Mouse (Mus musculus): ENCODE measurements around the gene Spsb2. TPM values are rescaled to one million over a fixed set of nuclear protein-coding genes. Genes with fewer than 3 reads are reported as not detected.
A peak's percentile ranks its signal among the peaks of the same experiment; 100 is the strongest.
"Not testable (repeated sequence)": the region's sequence is repeated elsewhere in the genome, so short reads cannot be mapped to it uniquely, and the experiment has no call there.

Gene Spsb2
- polyA plus RNA-seq, 1 experiment = 23.9 TPM

DNA sequence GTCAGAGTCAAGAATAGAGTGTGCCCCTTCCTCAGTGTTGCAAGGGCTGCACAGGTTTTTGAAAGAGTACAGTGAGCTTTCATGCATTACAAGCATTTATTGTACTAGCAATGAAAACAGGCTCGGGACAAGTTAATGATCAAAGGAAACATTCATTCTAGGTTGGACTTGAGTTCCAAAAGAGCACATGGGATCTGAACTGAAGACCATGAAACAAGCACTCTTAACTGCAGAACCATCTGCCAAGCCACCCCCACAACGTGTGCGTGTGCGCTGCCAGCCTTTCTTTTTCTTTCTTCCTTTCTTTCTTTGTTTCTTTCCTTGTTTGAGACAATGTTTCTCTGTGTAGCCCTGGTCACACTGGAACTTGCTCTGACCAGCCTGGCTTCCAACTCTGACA, 12.7 kb upstream of the Spsb2 start:
- no peak for DNase-seq (ENCODE audit: low read depth, low spot score)
- WGBS = 34% methylated on average over 4 of the region's 4 CpGs

DNA sequence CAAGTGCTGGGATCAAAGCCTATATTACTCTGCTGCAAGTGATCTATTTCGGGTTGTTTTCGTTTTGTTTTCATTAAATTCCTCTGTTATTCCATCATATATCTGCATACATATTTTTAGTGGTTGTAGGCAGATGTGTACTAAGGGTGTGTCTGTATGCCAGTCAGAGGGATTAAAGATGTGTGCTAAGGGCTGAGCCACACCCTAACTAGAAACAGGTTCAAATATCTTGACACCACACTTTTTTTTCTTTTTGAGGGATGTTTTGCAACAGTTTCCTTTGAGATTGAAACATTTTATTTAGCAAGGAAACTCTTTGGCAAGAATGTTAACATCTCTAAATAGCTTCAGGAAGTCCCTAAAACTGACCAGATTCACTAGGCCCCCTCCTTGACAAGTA, 12.3 kb upstream of the Spsb2 start:
- no peak for DNase-seq (ENCODE audit: low read depth, low spot score)

DNA sequence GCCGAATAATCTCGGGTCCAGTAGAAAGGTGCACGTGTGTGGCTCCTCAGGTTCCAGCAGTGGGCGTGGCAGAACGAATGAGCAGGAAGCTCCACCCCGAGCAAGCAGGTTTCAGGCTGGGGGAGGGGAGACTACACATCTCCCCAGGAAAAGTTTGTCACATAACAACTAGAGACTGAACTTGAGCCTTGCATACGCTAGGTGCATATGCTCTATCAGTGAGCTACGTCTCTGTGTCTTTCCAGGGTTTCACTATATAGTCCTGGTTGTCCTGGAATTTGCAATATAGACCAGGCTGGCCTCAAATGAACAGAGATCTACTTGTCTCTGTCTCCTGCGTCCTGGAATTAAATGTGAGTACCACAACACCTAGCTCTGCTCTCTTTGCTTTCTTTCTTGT, 6.1 kb upstream of the Spsb2 start:
- not testable (repeated sequence) for DNase-seq (ENCODE audit: low read depth, low spot score)
- 11% methylated on average over 7 of the region's 9 CpGs for WGBS

More for the DNA sequence above, 12.3 kb upstream of the Spsb2 start:
- WGBS = 23% methylated on average over 2 of the region's 2 CpGs

DNA sequence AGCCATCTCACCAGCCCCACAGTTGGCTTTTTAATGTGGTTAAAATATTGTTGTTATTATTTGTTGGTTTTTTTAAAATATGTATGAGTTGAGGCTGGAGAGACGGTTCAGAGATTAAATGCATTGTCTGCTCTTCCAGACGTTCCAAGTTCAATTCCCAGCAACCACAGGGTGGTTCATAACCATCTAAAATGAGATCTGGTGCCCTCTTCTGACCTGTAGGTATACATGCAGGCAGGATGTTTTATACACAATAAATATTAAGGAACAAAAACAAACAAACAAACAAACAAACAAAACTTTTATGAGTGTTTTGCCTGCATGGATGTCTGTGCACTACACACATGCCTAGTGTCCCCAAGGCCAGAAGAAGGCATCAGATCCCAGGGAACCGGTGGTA, 5.4 kb upstream of the Spsb2 start:
- no peak for DNase-seq (ENCODE audit: low read depth, low spot score)
- 75% methylated on average over 3 of the region's 3 CpGs for WGBS

DNA sequence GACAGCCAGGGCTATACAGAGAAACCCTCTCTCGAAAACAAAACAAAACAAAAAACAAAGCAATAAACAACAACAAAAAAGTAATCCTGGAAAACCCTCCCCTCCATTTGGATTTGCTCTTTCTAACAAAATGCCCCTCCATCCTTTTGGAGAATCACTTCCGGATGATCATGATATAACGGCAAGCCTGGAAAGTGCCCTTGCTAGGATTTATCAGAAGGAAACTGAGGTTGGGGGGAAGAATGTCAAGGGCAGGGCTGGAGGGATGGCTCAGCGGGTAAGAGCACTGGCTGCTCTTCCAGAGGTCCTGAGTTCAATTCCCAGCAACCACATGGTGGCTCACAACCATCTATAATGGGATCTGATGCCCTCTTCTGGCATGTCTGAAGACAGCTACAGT, 4.8 kb upstream of the Spsb2 start:
- DNase-seq (ENCODE audit: low read depth, low spot score) = not testable (repeated sequence)
- WGBS = 98% methylated on average over 4 of the region's 4 CpGs

DNA sequence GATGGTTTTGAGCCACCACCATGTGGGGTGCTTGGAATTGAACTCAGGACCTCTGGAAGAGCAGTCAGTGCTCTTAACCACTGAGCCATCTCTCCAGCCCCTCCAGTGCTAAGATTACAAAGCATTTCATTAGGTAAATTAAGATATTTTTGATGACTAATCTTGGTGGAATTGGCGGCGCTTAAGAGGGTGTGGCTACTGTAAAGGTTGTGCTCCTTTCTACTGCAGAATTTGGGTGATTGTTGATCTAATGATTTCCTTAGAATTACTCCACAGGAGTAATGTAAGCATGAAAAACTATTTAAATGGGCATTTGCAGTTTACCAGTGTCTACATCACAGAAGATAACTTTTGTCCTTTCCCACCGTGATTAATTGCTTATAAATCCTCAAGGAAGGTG, 4.1 kb upstream of the Spsb2 start:
- 68% methylated on average over 3 of the region's 3 CpGs for WGBS
- DNase-seq (ENCODE audit: low read depth, low spot score) = no peak

DNA sequence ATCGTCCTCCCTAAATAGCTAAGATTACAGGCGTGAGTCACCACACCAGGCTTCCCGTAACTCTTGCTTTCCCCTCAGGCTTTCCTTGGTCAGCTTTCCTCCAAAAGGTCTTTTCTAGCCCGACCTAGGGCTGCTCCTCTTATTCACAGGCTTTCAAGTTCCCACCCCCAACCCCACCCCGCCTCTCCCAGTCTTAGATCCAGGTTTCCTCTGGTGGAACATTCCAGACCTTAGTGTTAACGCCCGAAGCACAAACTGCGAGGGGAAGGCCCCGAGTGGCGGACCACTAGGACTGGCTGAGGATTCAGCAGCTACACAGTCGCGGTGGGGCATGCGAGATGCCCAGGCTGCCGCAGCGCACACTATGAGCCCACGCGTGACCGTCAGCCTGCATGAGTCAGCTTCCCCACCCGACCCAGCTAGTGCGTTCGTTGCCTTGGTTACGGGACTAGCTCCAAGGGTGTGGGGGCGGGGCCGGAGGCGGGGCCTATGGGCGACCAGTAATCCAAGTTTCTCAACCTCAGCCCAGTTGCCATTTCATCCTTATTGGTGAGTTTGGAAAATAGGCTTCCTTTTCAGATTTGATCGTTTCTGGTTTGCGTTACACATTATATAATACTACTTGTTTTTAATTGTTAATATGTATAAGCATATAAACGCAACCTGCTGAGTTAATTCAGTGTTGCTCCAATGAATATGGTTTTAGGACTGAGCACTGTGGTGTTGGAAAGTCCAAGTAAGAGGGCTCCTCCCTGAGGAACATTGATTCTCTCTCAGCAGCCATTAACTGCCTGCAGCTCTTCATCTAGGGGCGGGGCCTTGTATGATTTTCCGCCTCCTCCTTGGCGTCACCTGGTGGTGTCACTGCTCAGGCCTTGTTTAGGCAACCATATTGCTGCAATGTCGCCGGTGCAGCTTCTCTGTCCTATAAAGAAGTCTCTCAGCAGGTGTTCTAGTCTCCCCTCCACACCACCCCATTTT, 2.8 kb upstream of the Spsb2 start:
- peak; percentile 96 for DNase-seq (ENCODE audit: low read depth, low spot score)
- under 1% methylated on average over 34 of the region's 34 CpGs for WGBS

DNA sequence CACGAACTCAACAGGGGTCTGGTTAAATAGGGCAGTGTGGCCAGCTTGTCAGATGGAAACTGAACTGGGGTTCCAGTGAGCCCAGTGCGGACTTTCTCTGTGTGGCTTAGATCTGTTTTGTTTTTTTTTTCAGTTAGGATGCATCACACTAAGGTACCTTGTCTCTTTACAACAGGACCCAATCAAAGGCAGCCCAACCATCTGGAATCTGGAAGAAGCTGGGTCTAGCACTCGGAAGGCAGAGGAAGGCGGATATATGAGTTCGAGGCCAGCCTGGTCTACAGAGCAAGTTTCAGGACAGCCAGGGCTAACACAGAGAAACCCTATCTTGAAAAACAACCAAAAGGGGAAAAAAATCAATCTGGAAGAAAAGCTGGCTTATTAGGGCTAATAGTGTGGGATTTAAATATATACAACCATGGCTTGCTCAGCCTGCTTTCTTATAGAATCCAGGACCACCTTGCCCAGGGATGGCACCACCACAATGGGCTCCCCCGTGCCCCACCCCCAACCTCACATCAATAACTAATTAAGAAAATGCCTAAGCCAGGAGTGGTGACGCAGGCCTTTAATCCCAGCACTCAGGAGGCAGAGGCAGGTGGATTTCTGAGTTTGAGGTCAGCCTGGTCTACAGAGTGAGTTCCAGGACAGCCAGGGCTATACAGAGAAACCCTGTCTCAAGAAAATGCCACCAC, 1.9 kb upstream of the Spsb2 start:
- 75% methylated on average over 7 of the region's 7 CpGs for WGBS
- no peak for DNase-seq (ENCODE audit: low read depth, low spot score)

DNA sequence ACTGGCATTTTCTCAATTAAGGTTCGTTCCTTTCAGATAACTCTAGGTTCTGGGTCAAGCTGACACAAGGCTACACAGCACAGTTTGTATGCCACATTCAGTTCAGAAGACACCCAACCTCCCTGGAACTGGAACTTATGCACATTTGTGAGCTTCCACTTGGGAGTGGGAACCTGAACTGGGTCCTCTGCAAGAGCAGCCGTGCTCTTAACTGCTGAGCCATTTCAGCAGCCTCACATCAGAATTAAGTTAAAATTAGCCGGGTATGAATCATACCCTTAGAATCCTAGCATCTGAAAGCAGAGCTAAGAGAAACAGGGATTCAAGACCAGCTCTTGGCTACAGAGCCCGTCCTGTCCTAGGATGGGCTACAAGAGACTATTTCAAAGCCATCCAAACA, 1.1 kb upstream of the Spsb2 start:
- no peak for DNase-seq (ENCODE audit: low read depth, low spot score)
- WGBS = 71% methylated on average over 4 of the region's 4 CpGs

DNA sequence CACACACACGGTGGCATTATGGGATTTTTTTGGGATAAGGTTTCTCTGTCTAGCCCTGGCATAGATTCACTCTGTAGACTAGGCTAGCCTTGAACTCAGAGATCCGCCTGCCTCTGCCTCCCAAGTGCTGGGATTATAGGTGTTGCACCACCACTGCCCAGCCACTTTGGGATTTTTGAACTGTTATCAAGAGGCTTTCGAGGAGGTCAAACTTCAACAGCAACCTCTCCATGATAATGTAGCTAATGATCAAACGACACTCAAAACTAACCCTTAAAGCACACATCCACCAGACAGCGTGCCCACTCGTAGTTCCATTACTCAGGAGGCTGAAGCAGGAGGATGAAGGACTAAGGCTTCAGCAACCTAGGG, 489 bp upstream of the Spsb2 start:
- DNase-seq (ENCODE audit: low read depth, low spot score) = no peak
- 46% methylated on average over 6 of the region's 6 CpGs for WGBS

DNA sequence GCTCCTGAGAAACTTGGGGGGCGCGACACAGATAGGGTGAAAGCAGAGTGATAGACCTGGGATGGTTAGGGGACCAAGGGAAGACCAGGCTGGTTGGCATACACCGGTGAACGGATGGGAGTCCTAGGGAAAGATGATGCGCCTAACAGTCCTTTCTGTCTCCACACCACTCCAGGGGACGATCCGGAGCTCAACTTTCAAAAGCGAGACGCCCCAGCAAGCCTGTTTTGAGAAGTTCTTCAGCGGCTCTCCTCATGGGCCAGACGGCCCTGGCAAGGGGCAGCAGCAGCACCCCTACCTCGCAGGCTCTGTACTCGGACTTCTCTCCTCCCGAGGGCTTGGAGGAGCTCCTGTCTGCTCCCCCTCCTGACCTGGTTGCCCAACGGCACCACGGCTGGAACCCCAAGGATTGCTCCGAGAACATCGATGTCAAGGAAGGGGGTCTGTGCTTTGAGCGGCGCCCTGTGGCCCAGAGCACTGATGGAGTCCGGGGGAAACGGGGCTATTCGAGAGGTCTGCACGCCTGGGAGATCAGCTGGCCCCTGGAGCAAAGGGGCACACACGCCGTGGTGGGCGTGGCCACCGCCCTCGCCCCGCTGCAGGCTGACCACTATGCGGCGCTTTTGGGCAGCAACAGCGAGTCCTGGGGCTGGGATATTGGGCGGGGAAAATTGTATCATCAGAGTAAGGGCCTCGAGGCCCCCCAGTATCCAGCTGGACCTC, 752 bp downstream of the Spsb2 start:
- WGBS = under 1% methylated on average over 35 of the region's 35 CpGs
- DNase-seq (ENCODE audit: low read depth, low spot score) = no peak

DNA sequence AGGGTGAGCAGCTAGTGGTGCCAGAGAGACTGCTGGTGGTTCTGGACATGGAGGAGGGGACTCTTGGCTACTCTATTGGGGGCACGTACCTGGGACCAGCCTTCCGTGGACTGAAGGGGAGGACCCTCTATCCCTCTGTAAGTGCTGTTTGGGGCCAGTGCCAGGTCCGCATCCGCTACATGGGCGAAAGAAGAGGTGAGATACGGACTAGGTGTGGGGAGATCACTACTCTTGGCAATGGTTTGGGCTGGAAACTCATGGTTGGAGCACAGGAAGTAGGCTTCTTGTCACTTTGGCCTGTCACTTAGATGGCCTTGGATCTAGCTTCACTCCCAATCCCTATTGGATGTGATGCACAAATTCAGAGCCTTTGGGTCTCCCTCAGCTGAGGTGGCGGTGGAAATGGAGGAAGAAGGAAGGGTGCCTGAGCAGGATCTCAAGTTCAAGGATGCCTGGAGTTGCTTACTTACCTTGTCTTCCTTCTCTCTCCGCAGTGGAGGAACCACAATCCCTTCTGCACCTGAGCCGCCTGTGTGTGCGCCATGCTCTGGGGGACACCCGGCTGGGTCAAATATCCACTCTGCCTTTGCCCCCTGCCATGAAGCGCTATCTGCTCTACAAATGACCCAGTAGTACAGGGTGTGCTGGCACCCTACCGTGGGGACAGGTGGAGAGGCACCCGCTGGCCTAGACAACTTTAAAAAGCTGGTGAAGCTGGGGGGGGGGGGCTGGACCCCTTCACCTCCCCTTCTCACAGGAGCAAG, 1.5 kb downstream of the Spsb2 start:
- 50% methylated on average over 14 of the region's 14 CpGs for WGBS

DNA sequence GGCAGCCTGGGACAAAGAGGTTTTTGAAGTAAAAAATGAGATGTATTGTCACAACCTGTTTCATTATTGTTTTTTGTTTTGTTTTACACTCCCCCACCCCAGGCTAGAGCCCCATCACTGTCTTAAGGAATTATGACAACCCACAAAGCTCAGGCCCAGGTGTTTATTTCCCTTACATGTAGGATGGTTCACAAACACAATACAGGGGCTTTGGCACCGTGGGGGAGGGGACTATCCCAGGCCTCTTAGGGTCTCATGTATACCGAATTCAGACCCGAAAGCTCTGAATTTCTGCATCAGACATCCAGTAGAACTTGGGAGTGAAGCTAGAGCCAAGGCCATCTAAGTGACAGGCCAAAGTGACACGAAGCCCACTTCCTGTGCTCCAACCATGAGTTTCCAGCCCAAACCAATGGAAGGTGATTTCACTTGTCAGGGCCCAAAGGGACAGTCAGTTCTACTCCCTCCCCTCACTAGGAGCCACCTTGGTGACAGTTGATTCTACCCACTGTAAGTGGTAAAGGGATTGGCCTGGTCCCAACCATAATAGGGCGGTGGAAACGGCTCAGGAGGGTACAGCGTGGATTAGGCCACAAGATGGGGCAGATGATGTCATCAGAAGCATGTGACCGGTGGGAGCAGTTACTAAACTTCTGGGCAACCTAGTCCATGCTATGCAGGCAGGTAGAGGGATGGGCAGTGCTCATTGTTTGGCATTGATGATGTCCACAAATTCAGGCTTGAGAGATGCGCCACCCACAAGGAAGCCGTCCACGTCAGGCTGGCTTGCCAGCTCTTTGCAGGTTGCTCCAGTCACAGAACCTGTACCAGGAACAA, 2.3 kb downstream of the Spsb2 start:
- WGBS = 73% methylated on average over 11 of the region's 11 CpGs
- DNase-seq (ENCODE audit: low read depth, low spot score) = not testable (repeated sequence)

More for the DNA sequence above, 1.5 kb downstream of the Spsb2 start:
- no peak for DNase-seq (ENCODE audit: low read depth, low spot score)

DNA sequence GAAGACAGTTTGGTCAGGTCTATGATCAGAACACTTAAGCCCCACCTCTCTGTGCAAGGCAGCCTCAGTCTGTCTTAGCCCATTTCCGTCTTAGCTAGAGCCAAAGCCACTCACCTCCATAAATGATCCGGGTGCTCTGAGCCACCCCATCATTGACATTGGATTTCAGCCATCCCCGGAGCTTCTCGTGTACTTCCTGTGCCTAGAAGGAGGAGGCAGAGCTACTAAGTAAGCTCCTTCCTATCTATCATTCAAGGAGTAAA, 2.9 kb downstream of the Spsb2 start:
- 18% methylated on average over 4 of the region's 4 CpGs for WGBS
- no peak for DNase-seq (ENCODE audit: low read depth, low spot score)

DNA sequence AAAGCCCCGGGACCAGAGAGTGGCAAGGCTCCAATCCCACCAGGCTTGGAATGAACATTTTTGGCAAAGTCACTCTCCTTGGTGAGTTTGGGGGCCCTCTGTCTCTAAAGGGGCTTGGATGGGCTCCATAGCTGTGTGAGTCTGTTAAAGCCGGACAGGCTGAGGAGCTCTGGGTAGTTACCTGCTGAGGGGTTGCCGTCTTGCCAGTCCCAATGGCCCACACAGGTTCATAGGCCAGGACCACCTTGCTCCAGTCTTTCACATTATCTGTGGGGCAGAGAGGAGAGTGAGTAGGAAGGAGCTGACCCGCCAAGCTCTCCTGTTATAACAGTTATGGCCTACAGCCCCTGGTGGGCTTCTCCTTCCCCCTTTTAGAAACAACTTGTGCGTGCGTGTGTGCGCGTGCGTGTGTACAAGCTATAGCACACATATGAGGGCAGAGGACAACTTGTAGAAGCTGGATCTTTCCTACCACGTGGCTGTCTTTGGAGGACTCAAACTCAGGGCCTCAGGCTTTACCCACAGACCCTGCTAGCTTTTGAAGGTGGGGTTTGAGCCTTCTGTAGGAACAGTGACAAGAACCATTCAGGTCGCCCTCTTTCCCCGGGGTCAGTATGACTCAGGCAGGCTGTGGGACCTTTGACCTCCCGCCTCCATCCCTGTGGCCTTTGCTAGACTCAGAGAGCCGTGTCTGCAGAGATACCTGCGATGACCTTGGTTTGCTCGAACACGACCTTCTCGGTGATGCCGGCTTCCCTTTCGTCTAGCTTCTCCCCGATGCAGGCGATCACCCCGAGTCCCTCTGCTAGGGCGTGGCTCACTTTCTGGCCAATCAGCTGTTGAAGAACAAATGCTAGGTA, 3.5 kb downstream of the Spsb2 start:
- DNase-seq (ENCODE audit: low read depth, low spot score) = no peak
- WGBS = 66% methylated on average over 24 of the region's 24 CpGs

DNA sequence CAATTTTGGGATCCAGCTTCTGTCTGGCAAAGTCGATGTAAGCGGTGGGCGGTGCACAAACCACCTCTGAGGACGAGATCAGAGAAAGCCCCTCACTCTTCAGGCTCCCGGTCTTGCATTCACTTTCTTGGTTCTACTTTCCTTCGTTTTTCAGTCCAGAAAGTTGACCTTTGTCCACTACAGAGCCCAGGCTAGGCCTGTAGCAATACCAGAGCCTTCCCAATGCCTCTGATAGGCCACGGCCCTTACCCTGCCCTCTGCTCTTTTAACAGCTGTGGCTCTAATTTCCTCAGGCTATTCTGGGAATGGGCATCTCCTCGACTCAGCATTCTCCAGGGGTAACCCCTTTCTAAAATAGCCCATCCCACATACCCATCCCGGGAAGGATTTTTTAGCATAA, 4.4 kb downstream of the Spsb2 start:
- WGBS = 14% methylated on average over 9 of the region's 9 CpGs
- DNase-seq (ENCODE audit: low read depth, low spot score) = no peak

DNA sequence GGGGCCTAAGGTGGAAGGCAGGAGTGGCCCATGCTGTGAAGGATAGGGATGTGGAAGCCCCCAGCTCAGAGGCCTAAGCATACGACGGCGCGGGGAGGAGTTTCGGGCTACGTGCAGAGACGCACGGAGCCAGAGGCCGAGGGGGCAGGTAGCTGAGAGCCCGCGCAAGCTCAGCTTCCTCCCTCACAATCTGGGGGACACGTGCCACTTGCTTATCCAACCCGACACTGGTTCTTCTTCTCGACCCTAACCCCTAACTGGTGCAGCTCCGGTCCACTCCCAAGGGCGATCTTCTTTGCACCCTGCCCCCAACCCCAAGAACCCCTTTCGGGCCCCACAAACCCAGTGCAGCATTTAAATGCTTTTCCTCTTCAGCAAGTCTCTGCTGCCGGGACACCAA, 5.0 kb downstream of the Spsb2 start:
- WGBS = under 1% methylated on average over 18 of the region's 18 CpGs
- DNase-seq (ENCODE audit: low read depth, low spot score) = no peak

DNA sequence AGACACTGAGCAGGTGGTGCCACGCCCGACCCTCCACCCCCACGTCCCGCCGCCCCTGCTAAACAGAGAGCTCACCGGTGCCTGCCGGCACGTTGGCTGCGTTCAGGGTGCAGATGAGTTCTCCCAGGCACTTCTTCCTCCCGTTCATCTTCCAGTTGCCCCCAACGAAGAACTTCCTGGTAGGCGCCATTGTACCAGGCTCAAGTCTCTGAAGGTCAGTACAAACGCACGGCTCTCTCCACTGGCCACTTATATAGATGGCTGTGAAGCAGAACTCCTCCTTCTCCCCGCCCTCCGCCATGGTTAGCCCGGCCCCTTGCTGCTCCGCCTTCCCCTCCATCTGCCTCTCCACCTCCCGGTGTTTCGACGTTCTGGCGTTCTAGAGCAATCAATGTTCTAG, 5.5 kb downstream of the Spsb2 start, which contains the start of gene Tpi1:
TSS of gene Tpi1 (minus strand) at position 364 of the 400 bp plus-strand sequence.
- WGBS = under 1% methylated on average over 22 of the region's 22 CpGs

More for the DNA sequence above, 5.5 kb downstream of the Spsb2 start, which contains the start of gene Tpi1:
- no peak for DNase-seq (ENCODE audit: low read depth, low spot score)
